Mouse (Mus musculus): ENCODE data around the gene Ptn. TPM values are rescaled to one million over a fixed set of nuclear protein-coding genes. Genes with fewer than 3 reads are reported as not detected.

Gene Ptn
- total RNA-seq (2023), result not detected

GRCm38 (mm10) chr6:36809747-36810285, at the start of gene Ptn:
Gene Ptn, minus strand, starts transcription at chr6:36810220.

Data from CD8-positive naive resting alpha-beta T cell, adult 57 days (primary cell).